Mouse (Mus musculus) MEL-GATA-1-ER (cell line): Measurements from ENCODE around the gene Sgcd.

Experiments
- DNase-seq: peaks from one replicate; pipeline ENCODE4 v3.0.0-alpha.2; 2012; ENCODE audit warnings: low read depth; ENCODE audit errors: extremely low read depth

The Sgcd gene

GRCm38 (mm10) chr11:47154837-47155430 lies 833.8 kb downstream of the Sgcd start:
- DNase-seq: no peak

DNA sequence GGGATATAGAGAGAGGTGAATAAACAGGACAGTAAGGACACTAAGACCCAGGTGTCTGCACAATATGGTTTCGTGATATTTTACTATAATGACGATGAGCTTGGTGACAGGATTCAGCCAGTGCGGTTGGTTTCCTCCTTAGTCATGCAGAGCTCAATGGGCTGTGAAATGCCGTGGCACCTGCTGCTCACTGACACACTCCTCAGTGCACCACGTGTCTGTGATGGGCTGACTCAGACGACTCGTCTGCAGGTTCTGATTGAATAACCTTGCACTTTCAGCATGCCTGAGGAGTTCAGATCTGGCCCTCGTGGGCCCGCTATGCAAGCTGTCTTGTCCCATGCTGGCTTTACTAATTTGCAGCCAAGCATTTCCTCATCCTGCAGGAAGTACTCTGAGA lies 839.2 kb downstream of the Sgcd start:
- DNase-seq: no peak

GRCm38 (mm10) chr11:47139867-47140266 lies 848.9 kb downstream of the Sgcd start:
- DNase-seq: no peak

DNA sequence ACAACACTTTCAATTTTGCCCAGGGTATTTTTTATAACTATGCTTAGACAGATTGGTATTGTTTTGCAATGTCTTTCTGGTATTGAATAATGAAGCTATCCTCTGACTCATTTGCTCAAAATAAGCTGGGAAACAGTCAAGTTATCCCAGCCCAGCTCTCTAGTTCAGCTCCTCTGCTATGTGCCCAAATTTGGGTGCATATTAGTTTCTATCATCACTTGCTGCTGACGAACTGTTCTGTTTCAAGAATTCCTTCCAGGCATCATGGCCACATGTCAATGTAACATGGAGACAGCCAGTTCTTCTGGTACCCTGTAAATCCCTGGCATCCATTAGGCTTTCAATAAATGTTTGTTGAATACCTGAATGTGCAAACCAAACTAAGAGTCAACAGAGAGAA lies 849.5 kb downstream of the Sgcd start:
- no peak for DNase-seq

DNA sequence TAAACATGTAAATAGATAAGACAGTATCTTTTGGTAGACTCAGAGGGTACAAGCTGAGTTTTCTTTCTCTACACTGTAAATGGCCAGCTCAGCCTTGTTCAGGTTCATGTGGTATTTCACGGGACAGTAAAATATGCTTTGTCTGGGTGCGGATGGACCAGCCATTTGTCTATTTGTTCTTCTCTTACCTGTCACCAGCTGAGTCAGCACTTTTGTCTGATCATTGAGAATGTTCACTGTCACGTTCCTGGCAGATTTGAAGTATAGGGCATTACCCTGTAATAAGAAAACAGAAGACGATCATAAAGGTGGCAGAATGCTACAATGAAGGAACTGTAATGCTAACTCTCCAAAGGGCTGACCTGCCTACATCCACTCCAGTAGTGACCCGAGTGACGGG lies 856.4 kb downstream of the Sgcd start:
- DNase-seq: no peak

- DNase-seq: no peak
These were observed 858.3 kb downstream of the Sgcd start for GRCm38 (mm10) chr11:47130432-47130831.

DNA sequence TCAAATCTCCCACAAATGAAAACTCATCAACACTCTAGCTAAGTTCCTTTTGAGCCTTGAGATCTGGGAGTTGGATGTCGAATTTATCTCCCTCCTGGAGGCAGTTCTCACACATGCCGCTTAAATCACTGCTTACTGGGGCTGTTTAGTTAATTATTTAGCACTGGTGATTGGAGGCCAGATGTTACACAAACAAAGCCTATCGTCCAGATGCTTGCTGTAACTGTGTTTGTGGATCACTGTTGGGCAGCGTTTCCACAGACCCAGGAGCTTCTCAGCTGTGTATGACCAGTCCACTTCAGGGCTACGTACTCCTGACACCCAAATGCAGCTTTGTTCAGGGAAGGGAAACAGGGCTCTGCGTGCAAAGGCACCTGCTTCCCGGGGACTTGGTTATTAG lies 858.8 kb downstream of the Sgcd start:
- DNase-seq: no peak

DNA sequence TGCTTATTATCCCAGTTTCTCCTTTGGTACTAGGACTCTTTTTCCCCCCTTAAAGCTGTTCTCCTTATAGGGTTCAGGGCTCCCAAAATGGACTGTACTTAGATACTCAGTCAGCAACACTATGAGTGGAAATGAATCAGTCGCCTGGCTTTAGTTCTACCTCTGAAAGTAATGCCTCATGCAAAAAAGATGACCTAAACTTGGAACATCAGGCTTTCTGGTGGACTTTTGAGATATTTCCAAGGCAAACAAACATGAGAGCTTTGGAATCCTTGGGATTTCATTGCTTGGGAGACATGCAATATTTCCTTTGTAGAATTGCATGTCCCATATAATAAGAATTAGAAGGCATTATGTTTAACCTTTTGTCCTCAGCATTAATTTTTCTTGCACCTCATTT lies 859.6 kb downstream of the Sgcd start:
- no peak for DNase-seq

- DNase-seq: no peak
These were observed 860.4 kb downstream of the Sgcd start for GRCm38 (mm10) chr11:47128331-47128730.

DNA sequence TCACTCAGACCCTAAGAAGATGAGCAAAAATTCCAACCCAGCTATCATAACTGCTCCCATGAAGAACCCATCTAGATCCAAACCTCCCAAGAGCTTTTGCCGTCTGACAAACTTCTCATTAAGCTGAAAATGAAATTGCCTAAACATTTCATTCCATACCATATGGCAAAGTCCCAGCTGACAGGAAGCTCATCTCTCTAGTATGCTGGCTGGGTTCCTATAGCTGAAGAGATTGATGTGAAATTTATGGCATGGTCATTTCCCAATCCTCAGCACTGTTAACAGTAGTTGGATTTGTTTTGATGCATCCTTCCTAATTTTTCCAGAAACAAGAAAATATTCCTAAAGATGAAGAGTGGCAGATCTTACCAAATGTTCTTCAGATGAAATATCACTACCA lies 867.9 kb downstream of the Sgcd start:
- DNase-seq: no peak

DNA sequence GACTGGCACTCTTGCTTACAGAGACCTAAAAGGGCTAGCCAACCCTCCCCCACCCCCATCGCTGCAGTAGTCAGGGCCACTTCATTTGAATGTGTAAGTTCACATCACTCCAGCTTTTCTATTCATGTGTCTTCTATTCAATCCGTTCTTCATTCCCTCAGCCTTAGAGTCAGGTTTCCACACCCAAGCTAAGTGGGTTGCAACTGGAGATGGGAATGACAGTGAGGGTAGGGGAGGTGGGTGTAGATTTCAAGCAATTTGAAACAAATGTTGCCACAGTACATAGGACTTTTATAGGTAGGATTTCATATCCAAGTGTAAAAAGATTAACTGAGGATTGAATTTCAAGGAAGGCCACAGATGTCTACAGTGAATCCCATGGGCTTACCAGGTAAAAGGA lies 870.9 kb downstream of the Sgcd start:
- no peak for DNase-seq

DNA sequence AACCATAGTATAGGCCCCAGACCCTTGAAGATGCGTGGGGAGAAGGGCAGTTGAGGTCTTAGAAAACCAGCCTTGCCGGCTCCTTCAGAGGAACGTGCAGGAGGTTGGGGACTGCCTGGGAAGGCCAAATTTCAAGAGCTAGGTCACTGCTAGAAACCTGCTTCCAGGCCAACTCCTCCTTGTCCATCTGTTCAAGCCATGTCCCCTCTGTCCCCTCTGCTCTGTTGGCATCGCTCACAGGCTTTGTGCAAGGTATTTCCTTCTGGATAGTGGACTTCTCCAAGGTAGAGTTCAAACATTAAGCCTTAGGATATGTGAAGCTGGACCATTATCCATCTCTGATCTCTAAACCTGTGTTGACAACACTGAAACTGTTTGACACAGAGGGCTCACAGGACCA lies 874.4 kb downstream of the Sgcd start:
- no peak for DNase-seq

GRCm38 (mm10) chr11:47113081-47113480 lies 875.7 kb downstream of the Sgcd start:
- no peak for DNase-seq

DNA sequence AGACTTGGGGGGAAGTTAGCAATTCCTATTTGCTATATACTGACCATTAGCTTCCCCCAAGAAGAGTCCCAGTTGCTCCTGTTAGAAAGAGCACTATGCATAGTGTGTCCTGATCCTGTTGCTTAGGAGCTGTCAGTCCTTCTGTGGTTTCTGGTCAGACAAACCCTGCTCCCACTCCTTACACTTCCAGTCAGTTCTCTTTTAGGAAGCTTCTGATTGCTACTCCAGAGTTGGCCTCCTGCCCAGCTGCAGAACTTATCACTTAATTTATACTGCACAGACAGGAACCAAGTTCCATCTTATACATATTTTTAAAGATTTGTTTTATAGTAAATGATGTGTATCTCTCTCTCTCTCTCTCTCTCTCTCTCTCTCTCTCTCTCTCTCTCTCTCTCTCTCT lies 878.5 kb downstream of the Sgcd start:
- no peak for DNase-seq

DNA sequence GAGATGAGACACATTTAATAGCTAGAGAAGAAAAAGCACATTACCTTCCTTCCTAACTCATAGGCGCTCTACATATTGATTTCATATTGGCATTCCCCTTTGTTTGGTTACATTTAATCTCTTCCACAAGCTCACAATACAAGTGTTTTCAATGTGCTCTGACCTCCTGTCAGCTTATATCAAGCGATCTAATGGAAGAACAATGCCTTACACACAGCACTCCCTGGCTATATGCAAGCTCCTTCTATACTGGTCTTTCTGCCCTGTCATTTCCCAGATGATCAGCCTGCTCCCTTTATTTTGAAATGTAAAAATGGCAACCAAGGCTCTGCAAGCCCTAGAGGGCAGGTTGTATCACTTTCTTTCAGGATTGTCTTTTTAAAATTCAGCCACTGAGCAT lies 881.1 kb downstream of the Sgcd start:
- DNase-seq: no peak

GRCm38 (mm10) chr11:47093296-47093912 lies 895.4 kb downstream of the Sgcd start:
- DNase-seq: no peak

DNA sequence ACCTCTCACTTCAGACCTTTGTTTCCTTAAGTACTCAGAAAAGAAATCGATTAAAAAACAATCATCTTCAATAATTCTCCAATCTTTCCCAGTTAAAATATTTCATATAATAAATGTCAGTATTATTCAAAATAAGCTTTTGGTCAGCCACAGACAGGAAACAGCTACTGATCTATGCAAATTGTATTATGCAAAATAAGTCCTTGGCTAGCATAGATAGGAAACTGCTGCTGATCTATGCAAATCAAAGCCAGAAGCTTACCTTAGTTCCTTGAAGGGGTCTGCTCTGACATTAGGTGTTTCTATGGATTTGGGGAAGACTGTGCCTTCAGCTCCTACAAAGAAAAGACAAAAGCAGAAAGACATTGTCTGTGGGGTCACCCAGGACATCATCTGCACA lies 906.3 kb downstream of the Sgcd start:
- no peak for DNase-seq

GRCm38 (mm10) chr11:47073538-47073937 lies 915.2 kb downstream of the Sgcd start:
- no peak for DNase-seq

DNA sequence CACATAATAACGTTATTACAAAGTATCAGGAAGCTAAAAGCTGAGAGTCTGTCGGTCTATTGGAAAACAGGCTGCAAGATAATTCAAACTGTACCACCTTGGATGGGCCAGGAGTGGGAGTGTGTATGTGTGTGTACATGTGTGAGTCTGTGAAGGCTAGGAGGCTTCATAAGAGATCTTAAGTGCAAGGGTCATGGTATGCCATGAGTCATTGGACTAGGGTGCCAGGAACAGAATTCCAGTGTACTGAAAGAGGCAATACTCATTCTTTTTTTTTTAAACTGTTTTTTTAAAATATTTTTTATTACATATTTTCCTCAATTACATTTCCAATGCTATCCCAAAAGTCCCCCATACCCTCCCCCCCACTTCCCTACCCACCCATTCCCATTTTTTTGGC lies 917.6 kb downstream of the Sgcd start:
- DNase-seq: no peak

DNA sequence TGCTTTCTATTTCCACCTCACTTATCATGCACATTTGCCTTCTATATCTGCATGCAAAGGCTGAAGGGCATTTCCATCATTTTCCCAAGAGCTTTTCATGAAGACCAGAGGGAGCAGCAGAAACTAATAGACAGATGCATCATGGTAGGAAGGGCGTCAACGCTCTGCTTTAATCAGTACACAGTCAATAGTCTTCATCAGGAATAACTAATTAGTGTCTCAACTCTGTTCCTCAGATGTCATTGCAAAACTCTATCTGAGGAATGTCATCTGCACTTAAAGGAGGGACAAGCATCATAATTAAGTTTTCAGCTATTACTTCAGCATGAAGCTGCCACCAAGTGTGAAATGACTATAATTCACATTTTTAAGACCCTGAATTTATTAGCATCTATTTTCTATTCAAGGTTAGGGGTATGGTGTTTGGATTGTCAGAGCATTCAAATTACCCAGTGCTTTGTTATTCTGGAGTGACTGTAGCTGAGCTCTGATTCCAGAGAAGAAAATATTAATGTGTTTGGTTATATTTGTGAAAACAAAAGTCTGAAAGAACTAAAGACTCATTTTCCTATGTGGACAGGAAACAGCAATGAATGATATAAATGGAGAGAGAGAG lies 918.9 kb downstream of the Sgcd start:
- DNase-seq: no peak

- DNase-seq: no peak
These were observed 925.1 kb downstream of the Sgcd start for GRCm38 (mm10) chr11:47063690-47064089.

DNA sequence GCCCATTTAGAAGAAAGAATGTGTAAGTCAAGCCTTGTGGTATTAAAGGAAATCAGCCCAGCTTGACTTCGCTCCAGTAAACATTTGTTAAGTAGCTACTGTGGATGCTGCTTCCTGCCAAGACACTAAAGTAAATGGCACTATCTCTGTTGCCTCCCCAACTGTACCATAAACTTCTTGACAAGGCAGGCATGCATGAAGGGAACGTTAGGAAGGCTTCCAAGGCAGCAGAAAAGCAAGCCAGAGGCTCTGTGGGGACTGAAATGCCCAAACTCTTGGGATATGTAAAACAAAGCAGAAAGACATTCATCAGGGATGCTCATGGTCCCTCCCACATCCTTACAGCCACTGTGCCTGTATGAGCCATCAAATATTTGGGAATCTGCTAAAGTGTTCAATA lies 938.4 kb downstream of the Sgcd start:
- no peak for DNase-seq

DNA sequence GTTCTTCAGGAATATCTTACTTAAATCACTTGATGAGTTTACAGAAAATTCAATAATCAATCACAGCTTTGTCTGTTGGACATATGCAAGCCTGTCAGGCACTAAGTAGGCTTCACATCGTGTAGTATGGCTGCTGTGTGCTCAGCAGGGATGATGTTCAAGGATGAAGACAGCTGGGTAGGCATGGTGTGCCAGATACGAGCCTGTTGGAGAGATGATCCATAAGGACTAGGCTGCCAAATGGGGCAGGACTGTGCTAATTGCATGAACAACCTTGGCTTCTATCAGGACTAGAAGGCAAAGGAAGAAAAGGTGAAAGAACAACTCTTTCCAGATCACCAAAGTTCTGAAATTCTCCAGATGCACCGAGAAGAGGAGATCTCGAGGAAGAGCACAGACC lies 939.0 kb downstream of the Sgcd start:
- DNase-seq: no peak
